Mouse (Mus musculus) monocyte, adult 2 months (primary cell): ENCODE data around the gene Rnase9.
"Not testable (repeated sequence)": the region's sequence is repeated elsewhere in the genome, so short reads cannot be mapped to it uniquely, and the experiment has no call there.

Experiments used
- DNase-seq, 2 experiments: peaks; one replicate each; pipeline ENCODE4 v3.0.0; 2022; ENCODE audit warnings: low spot score in 2 of 2, low read depth in 1 of 2

Gene Rnase9

DNA sequence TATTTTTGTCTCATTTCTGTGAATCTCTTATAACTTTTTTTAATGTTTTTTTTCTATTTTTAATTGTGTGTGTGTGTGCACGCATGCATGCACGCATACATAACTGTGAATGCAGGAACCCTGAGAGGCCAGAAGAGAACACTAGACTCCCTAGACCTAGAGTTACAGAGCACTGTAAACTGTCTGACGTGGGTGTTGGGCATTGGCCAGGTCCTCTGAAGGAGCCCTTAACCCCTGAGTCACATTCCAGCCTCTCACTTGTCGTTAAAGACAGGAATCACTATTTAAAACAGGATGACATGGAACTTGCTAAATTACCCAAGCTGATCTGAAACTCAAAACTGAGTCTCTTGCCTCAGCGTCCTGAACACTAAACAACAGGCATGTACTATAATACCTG, 10.3 kb upstream of the Rnase9 start:
- no peak for DNase-seq

DNA sequence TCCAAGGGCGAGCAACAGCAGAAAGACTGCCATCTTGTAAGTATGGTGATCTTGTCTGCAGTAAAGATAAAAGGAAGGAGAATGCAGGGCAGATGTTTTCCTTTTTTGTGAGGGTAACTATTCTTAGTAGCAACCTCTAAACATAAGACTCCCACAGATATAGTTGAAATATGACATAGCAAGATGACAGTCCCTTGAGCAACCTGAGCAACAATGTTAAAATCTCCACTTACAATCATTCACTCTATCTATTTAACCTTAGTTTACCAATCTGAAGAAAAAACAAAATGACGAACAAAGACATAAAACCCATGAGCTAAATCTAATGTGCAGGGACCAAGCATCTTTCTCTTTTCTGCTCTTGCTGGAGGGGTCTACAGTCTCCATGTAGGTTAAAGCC, 8.4 kb upstream of the Rnase9 start, which contains the start of gene Rnase11:
Rnase11 (minus strand) TSS at position 101 of the 400 bp plus-strand sequence.
- no peak for DNase-seq

DNA sequence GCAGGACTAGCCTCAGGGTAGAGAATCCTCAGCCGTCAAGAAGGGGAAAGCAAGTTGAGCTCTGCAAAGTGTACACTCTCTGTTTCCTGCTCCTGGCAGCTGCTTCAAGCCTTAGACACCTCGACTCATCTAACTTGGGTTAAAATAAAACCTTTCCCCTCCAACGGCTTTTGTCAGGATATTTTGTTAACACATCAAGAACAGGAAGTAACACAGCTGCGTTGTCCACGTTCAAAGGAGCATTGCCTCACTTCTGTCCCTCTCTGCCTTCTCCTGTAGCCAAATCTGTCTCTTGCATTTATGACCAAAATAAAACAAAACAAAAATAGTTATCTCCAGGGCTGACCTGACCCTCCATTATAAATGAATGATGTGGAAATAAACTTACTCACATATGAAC, 6.2 kb upstream of the Rnase9 start:
- no peak for DNase-seq

DNA sequence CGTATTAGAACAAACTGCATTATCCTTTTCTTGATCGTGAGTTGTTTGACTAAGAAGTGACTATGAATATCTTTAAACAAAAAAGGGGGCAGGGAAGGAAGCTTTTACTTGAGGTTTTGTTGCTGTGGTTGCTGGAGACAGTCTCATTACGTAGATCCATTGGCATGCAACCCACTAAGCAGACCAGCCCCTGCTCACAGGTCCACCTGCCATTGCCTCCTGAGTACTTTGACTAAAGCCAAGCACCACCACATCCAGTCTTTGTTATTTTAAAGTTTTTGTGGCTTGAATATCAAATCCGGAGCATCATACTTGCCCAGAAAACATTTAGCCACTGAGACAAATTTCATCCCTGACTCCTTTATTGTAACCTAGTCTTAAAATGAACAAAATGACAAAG, 5.5 kb downstream of the Rnase9 start:
- no peak for DNase-seq

DNA sequence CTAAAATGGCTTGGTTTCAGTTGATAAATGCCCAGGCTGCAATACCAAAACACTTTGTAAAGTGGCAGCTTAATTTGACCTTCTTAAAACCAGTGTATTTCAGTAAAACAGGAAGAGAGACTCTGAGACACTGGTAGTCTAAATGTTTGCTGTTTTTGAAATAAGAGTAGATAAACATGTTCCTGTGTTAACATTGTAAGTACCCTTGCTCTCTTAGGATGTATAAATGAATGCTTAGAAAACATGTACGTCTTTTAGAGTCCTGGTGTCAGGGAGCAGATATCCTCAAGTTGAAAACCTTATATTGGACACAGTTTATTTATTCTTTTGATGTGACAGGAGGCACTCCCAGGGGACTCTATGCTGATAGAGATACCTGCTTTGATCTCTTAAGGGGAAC, 6.5 kb downstream of the Rnase9 start:
- DNase-seq, result no peak

DNA sequence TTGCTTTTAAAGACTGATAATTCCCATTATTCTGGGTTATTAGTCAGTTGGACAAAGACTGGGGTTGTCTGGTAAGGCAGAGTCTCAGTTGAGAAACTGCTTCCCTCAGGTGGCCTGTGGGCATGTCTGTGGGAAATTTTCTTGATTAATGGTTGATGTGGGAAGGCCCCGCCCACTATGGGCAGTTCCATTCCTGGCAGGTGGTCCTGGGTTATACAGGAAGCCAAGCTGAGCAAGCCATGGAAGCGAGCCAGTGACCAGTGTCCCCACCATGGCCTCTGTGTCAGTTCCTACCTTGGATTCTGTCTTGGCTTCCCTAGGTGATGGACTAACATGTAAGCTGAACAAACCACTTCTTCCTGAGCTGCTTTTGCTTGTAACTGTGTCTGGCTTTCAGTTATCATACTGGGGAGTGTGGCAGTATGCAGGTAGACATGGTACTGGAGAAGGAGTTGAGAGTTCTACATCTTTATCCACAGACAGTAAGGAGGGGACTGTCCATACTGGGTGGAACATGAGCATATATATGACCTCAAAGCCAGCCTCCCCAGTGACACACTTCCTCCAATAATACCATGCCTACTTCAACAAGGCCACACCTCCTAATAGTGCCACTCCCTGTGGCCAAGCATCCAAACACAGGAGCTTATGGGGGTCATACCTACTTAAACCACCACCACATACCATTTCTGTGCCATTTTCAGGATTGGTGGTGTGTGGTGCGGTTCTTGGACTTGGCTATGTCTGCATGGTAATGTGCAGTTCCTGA, 14.1 kb downstream of the Rnase9 start:
- DNase-seq, result no peak

DNA sequence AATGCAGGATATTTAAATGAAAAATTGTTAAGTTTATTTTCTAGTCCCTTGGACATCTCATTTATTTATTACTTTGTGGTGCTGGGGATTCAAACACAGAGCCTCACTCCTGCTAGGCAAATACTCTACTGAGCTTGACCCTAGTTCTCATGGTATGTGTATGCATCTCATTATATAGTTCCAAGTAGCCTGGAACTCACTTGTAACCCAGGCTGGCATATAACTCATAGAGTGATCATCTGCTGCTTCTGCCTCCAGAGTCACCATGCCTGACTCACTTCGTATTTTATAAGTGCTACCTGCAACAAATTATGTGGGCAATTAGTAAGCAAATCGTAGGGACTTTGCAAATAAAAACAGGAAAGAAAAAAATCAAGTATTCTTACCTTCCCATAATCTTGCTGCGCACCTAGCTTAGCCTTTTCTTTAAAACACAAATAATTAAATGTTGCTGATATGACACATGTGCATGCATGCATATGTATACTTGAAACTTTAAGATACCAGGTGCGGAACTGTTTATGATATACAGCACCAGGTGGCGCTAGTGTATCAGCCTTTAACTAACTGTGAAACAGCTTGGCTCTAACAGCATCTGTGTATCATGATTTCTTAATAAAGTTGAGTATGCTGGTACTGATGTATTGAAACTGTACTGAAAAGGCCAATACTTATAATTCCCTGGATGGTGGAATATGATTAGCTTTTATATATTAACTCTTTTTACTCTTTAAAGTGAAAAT, 15.1 kb downstream of the Rnase9 start:
- DNase-seq, result peak in 1 of 2 experiments; percentile 44

DNA sequence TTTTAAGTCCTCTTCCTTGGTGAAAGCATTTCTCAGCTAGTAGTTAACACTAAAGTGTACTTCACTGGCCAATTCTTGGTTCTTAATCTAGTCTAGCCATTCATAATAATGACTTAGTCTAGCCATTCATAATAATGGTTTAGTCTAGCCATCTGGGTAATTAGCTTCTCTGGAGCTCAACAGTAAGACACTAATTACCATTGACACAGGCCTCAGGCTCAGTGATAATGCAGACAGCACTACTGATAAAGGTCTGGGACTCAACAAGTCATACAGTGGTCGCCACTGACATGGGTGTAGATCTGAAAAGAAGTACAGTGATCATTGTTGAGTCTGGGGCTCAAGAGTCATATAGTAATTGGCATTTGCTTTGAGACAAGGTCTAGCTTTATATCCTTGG, 16.8 kb downstream of the Rnase9 start:
- no peak for DNase-seq

DNA sequence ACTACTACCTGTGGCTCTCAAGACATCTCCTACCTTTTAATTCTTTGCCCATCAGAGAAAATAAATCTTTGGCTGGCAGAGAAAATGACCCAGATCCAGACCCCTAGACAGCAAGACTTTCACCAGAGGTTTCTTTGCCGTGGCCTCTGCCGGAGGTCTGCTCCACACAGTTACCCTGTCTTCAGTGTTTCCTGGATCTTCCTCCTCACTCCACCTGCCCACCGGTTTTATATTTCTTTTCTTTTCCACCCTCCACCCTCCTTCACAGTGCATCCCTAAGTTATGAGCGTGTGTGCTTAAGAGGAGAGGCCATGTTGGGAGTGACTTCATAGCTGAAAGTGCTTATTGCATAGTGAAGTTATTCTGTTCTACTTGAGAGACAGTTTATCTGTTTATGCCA, 18.2 kb downstream of the Rnase9 start:
- no peak for DNase-seq

DNA sequence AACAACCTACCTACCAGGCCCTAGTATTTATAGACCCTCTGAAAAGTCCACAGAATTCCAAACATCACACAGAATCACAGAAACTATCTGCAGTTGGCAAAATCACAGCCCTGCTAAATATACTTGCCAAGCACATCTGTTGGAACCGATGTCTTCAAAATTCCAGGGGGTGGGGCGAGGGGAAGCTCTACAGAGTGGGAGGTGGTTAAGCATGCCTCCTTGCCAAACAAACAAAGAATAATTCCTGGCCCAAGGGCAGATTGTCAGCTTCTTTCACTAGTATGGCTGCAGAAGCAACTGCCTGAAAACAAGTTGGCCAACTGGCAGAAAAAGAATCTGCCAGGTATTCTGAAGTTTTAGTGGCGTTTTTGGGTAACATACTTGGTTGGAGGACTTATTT, 24.4 kb downstream of the Rnase9 start:
- DNase-seq, result no peak

DNA sequence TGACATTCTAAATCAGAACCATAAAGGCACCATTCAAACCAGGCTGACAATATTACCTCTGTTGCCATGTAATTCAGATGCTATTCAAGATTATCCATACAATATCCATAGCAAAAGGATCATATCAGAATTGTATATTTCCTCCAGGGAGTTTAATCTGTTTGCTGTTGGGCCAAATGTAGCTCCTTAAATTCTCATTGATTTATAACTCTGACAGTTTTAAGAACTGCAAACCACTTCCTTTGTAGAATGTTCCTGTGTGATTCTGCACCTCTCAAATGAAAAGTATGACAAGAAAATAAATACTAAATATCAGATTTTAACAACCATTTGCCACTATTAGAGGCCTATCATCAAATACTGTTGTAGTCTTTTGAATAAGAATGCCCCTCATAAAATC, 25.9 kb downstream of the Rnase9 start:
- no peak for DNase-seq

DNA sequence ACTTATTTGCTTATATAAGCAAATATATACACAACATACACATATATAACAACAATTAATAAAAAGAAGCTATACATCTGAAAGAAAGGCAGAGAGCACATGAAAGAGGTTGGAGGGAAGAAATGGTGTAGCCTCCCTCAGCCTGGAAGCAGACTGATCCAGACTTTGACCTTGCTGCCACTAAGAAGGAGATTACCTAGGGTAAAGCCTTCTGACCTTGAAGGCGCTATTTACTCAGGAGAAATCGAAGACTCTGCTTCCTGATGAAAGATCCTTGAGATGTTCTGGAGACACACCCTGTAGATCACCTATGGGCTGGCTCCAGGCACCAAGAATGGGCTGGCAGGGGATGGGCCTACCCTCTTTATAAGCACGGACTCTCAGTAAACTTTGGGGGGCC, 26.9 kb downstream of the Rnase9 start:
- DNase-seq, result not testable (repeated sequence)

DNA sequence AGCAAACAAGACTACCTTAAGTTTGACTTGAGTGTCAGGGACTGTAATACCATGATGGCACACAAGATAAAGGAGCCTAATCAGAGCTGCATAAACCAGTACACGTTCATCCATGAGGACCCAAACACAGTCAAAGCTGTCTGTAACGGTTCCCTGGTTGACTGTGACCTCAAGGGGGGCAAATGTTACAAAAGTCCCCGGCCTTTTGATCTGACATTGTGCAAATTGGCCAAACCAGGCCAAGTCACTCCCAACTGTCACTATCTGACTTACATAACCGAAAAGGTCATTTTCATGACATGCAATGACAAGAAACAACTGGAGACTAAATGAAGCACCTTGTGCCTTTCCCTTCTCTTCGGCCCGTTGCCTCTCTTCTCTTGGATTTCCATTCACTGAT, 32.1 kb downstream of the Rnase9 start:
- no peak for DNase-seq

DNA sequence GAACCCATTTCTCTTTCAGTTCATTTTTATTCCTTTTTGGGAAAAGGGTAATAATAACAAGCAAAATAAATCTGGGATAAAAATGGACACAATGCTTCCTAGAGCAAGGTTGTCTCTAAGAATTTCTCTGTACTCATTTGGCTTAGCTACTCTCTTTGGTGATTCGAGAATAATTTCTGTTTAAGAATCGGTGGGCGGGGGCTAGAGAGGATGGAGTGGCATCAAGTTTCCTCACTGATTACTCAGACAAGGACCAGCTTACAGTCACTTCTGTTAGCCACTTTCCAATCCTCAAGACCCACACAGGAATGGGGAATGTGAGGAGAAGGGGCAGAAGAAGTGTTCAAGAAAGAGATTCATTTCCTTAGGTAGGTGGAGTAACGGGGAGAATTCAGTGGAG, 32.9 kb downstream of the Rnase9 start:
- no peak for DNase-seq

DNA sequence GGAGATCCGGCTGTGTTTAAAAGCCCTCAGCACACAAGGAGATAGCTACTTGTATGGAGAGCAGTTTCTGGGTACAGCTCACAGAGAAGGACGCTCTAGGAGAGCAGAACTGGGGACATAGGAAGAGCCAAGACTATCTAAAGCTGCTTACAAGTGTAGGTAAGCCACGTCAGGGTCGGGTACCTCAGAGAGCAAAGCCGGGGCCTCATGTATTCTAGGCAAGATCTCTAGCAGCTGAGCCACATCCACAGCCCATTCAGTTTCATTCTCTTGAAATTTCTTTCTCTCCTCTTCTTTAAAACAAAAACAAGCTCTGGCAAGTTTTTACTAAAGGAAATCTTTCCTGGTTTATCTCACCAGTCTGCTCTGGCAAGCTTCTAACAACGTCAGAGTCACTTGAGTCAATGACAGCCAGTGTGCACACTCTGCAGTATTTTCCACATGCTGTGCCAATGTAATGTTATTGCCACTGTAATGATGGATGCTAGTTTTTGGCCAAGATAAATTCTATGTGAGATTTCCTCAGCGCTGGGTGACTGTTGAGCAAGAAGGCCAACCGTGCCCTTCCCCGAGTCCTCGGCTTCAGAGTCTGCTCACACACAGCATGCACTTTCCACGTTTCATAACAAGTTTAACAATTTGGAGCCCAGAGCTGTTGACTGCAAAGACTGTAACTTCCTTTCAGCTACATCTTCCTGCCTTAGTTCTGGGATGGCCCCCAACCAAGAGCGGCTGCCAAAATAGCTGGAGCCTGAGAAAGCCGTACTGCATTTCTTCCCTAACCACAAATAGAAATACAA, 33.6 kb downstream of the Rnase9 start:
- no peak for DNase-seq

DNA sequence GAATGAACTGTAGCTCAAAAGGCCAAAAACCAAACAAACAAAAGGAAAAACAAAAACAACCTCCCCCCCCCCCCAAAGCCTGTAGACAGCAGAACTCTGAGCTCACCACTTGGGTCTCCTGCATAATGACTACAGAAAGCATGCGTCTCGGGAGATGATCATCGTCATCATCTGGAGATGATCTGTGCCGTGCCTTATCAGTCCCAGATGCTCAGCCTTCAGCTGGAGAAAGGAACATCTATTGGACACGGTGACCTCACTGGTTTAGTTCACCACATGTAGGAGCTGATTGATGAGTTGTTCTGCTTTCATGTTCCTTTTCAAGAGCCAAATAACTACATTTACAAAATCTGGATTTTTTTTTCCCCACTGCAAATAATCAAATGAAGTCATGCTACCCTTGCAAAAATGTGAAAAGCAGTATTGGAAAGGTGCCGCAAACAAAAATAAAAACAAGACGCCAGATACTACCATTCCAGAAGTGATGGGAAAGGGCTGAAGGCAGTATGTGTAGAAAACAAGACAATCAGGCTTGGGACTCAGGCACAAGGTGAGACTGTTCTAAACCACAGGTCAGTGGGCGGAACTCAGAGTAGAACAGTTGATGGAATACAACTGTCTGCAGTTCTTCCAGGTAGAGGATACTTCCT, 34.4 kb downstream of the Rnase9 start, which contains the start of gene Rnase10:
Rnase10 (plus strand) TSS at position 600 of the 650 bp plus-strand sequence.
- no peak for DNase-seq

DNA sequence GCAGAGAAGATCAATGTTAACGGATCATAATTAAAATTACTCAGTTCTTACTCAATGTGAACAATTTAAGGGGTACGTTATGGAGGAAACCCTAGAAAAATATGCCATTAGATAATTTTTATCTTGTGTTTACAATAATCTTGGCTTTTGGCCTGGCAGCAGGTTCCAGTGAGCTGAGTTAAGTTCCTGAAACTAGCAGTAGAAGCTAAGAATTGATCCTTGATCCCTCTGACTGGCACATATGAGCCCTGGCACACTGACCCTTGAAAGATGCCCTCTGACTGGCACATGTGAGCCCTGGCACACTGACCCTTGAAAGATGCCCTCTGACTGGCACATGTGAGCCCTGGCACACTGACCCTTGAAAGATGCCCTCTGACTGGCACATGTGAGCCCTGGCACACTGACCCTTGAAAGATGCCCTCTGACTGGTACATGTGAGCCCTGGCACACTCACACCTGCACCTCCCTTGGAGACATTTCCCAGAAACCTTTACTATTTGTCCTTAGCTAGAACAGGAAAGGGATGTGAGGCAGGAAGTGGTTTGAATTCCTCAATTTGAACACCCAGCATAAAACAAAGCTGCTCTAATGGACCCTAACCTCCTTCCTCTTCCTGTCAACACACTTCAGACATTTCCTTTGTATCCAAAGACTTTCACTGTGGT, 43.5 kb downstream of the Rnase9 start:
- DNase-seq, result no peak

DNA sequence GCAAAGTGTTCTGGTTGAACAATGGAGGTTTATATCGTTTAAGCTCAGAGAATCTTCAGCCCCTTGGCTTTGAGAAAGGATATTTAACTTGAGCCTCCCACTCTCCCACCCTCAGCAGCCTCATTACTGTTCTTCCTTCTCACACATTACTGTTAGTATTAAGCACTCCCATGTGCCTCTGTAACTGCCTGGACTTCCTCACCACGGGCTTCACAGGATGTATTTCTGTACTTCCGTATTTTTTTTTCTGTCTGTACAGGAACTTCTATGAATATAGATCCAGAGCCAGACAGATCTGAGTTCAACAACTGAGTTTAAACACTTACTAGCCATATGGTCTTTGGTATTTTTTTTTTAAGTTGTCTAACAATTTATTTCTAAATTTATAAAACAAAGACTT, 44.6 kb downstream of the Rnase9 start:
- DNase-seq, result no peak

DNA sequence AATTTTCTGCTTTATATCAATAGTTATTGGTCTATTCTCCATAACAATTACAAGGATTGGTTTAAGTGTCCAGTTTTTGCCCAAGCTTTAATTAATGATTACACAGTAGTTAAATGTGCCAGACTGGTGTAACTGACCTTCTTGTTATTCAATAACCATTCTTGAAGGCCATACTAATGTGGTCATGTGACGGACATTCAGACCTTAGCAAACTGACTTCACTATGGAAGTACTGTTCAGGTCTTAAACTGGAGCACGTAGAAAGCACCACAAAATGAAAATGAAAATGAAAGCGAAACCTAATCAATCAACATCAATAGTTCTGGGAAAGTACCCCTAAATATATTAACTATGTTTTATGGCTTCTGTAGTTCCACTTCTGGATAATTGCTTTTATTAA, 50.6 kb downstream of the Rnase9 start:
- DNase-seq, result no peak
